Mouse (Mus musculus): ENCODE results near the gene Plekhh1. TPM values are rescaled to one million over a fixed set of nuclear protein-coding genes. Genes with fewer than 3 reads are reported as not detected.

The Plekhh1 gene
- 14.1 TPM for polyA plus RNA-seq (2014; fragmentation: Illumina TruSeq; extraction: RNeasy Lipid Tissue Mini Kit (QIAGEN cat#74804); ENCODE audit: low read depth, low replicate concordance)

GRCm38 (mm10) chr12:79028911-79029861 lies at the start of gene Plekhh1:
Gene Plekhh1, plus strand, starts transcription at chr12:79029163.

GRCm38 (mm10) chr12:79007126-79007753 lies 21.7 kb upstream of the Plekhh1 start, which contains the start of gene Tmem229b:
Gene Tmem229b, minus strand, starts transcription at chr12:79007627.

GRCm38 (mm10) chr12:79089182-79089812 lies 60.3 kb downstream of the Plekhh1 start, which contains the start of gene Pigh:
Gene Pigh, minus strand, starts transcription at chr12:79089651.

GRCm38 (mm10) chr12:79130299-79131177 lies 101.6 kb downstream of the Plekhh1 start, which contains the start of gene Arg2:
Gene Arg2, plus strand, starts transcription at chr12:79130777.

Other genes with a start within 250 kb of the Plekhh1 start
- gene Atp6v1d, start 167.5 kb upstream of the Plekhh1 start, polyA plus RNA-seq (2014; fragmentation: Illumina TruSeq; extraction: RNeasy Lipid Tissue Mini Kit (QIAGEN cat#74804); ENCODE audit: low read depth, low replicate concordance) = 89.6 TPM
- 38.2 TPM for gene Eif2s1, start 167.3 kb upstream of the Plekhh1 start, polyA plus RNA-seq (2014; fragmentation: Illumina TruSeq; extraction: RNeasy Lipid Tissue Mini Kit (QIAGEN cat#74804); ENCODE audit: low read depth, low replicate concordance)
- gene Plek2, start 122.2 kb upstream of the Plekhh1 start, polyA plus RNA-seq (2014; fragmentation: Illumina TruSeq; extraction: RNeasy Lipid Tissue Mini Kit (QIAGEN cat#74804); ENCODE audit: low read depth, low replicate concordance) = 28.0 TPM
- 29.5 TPM for gene Tmem229b, start 21.5 kb upstream of the Plekhh1 start, polyA plus RNA-seq (2014; fragmentation: Illumina TruSeq; extraction: RNeasy Lipid Tissue Mini Kit (QIAGEN cat#74804); ENCODE audit: low read depth, low replicate concordance)
- gene Pigh, start 60.5 kb downstream of the Plekhh1 start, polyA plus RNA-seq (2014; fragmentation: Illumina TruSeq; extraction: RNeasy Lipid Tissue Mini Kit (QIAGEN cat#74804); ENCODE audit: low read depth, low replicate concordance) = 21.5 TPM
- 31.5 TPM for gene Arg2, start 101.6 kb downstream of the Plekhh1 start, polyA plus RNA-seq (2014; fragmentation: Illumina TruSeq; extraction: RNeasy Lipid Tissue Mini Kit (QIAGEN cat#74804); ENCODE audit: low read depth, low replicate concordance)
- 99.9 TPM for gene Vti1b, start 143.5 kb downstream of the Plekhh1 start, polyA plus RNA-seq (2014; fragmentation: Illumina TruSeq; extraction: RNeasy Lipid Tissue Mini Kit (QIAGEN cat#74804); ENCODE audit: low read depth, low replicate concordance)
- 27.2 TPM for gene Rdh11, start 163.1 kb downstream of the Plekhh1 start, polyA plus RNA-seq (2014; fragmentation: Illumina TruSeq; extraction: RNeasy Lipid Tissue Mini Kit (QIAGEN cat#74804); ENCODE audit: low read depth, low replicate concordance)
- gene Rdh12, start 179.8 kb downstream of the Plekhh1 start, polyA plus RNA-seq (2014; fragmentation: Illumina TruSeq; extraction: RNeasy Lipid Tissue Mini Kit (QIAGEN cat#74804); ENCODE audit: low read depth, low replicate concordance) = 4.7 TPM

Data from adipose tissue, adult 10 weeks (tissue).